Mouse (Mus musculus) frontal cortex, postnatal 14 days (tissue): ENCODE measurements at regions not wholly inside any gene's neighbourhood (a gene's known extent, or its start where the extent isn't known, plus 50 kb on each side); places are given as distances from the start of the nearest gene placed in this dataset.

Experiments
- DNase-seq, 2 experiments: peaks; one replicate each; pipeline ENCODE4 v3.0.0; 2022; ENCODE audit warnings: low spot score in 2 of 2

GRCm38 (mm10) chr3:38579781-38580180, 95.1 kb upstream of the Ankrd50 start:
- no peak for DNase-seq

DNA sequence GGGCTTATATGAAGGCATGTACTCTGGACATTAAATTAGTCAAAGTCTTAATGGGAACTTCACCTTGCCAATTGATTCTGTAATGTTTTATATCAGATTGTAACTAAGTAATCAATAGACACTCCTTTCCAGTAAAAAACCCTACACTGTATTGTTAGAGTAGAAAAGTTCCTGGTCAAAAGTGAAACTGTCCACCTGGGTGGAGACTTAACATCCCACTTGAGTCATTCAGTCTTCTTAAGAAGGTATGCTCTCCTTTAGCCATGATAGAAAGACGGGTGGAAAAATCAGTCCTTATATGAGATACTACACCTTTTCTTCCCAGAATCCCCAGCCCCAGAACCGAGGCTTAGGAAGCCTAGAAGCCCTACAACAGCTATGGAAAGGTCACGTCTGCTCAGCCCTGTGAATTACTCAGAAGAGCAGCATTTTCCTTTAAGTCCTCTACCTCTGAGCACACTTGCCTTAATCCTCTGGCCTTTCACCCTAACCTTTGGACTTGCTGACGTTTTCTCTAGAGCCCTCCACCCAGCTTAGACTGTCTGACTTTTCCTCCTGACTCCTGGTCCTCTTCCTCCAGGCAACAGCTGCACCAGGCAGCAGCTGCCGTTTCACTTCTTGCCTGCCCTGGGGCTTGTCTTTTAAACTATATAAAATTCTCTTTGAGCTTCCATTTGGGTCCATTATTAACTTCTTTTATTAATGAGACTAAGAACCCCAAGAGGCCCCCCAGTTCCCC, 93.4 kb upstream of the Ankrd50 start:
- no peak for DNase-seq

GRCm38 (mm10) chr3:38573594-38573993, 89.0 kb upstream of the Ankrd50 start:
- no peak for DNase-seq

DNA sequence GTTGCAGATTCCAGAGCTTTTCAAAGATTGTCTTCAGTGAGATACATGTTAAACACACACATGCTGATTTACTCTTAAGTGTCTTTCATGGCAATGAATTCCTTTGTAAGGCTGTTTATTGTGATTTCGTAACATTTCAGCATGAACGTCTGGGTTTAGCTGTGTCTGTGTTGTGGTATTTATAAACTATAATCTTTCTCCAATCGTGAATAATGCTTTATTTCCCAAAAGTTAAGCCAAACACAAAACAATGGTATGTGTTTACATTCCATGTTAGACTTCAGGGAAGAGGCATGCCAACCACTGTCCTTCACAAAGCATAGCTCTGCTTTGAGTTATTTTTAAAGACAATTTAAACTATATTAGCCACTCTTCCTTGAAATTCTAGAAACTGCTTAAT, 87.5 kb upstream of the Ankrd50 start:
- DNase-seq = no peak

DNA sequence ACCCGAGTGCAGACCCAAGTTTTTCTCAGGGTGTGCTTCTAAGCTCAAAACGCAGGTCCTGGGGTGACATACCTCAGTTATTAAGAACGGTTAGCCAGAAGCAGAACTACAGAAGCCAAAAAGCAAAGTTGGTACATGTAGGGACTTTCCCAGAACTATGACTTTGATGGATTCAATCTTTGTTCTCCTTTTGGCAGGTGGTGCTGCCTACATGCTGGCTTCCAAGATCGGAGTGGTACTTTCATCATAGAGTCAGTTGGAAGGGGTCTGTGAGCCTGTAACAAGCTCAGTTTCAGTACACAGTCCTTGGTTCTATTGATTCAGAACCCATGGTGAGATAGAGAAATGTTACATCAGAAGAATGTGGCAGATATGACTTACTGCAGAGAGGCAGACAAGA, 86.6 kb upstream of the Ankrd50 start:
- DNase-seq = no peak

DNA sequence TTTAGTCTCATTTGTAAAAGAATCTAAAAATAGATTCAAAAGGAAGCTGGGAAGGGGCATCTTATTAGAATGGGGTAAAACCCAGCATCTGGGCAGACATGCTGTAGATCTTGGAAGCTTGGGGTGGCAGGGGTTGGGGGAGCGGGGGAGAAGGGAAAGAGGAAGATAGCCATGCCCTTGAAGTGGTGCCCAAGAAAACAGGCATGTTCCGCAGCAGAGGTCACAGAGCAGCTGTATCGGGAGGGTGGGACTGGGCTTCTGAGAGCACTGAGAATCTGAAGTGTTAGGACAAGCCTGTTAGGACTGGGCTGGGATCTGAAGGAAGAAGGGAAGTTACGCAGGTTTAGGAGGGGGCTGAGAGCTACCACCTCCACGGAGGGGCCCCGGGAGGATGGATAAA, 84.4 kb upstream of the Ankrd50 start:
- DNase-seq = no peak

- no peak for DNase-seq
Observed at GRCm38 (mm10) chr3:38568596-38568975, 83.9 kb upstream of the Ankrd50 start.

DNA sequence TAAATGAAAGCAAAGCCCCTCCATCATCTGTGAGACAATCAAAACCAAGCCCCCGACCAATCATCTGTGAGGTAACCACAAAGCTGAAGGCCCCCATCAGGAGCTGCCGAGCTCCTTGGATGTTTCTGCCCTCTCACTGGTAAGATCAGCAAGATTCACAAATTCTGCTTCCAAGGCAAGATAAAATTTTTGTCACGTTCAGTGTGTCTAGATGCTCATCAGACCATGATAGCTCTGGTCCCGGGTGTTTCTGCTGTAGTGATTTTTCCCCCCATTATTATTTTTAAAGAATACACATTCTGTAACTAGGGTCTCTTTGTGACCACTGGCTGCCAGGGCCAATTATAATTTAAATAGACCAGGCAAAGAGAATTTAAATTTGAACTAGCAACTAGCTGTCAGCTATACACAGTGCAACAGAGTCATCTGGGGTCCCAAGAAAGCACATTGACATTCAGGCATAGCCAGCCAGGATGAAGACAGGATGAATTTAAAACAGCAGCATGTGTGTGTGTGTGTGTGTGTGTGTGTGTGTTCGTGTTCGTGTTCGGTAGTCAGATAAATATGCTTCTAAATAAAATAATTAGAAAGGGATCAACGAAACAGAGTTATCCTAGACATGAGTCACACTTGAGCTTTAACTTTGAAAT, 83.4 kb upstream of the Ankrd50 start:
- no peak for DNase-seq

GRCm38 (mm10) chr3:38566576-38566975, 81.9 kb upstream of the Ankrd50 start:
- no peak for DNase-seq

DNA sequence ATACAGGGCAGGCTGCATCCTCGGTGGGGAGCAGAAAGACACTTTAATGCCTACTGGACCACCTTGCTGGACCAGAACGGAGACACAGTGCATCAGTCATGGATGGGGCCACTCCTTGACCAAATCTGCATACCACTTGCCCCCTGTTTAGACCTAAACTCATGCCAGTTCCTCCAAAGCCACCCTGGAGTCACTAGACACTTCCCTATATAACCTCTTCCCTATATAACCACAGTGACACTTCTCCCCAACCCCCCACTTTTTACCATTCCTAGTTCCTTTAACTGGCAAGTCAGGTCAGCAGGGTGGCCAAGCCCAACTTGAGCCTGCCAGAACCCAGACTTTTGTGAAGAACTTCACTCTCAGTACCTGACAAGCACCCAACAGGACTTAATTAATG, 80.2 kb upstream of the Ankrd50 start:
- DNase-seq = no peak

DNA sequence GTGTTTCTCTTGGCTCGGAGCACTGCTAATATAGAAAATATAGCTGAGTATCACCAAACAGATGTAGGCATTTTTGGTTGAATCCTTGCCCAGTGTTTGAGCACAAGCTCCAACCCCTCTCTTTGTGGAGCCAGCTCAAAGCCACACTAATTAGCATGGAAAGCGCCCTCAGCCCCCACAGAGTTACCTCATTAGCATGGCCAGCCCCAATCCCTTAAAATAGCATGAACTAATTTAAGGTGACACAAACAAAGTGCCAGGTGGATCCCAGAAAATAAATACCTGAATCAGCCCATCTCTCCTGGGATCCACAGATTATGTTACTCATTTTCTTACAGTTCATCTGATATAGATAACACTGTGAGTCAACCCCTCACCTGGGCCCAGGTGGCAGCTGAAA, 79.7 kb upstream of the Ankrd50 start:
- no peak for DNase-seq

DNA sequence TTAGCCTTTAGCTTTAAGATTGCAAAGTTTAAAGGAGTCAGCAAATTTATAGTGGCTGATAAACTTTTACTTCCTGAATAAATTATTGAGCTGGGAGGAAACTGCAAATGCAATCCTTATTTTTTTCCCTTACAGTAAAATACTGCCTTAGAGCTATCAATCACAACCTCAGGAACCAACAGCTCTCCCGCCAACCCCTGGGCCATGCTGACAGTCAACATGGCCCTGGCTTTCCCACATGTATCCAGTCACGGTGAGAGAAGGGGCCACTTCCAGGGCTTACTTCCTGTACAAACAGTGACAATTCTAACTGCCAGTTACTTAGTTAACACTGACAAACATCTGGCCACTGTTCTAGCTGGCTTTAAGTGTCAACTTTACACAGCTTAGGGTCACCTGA, 76.5 kb upstream of the Ankrd50 start:
- no peak for DNase-seq

DNA sequence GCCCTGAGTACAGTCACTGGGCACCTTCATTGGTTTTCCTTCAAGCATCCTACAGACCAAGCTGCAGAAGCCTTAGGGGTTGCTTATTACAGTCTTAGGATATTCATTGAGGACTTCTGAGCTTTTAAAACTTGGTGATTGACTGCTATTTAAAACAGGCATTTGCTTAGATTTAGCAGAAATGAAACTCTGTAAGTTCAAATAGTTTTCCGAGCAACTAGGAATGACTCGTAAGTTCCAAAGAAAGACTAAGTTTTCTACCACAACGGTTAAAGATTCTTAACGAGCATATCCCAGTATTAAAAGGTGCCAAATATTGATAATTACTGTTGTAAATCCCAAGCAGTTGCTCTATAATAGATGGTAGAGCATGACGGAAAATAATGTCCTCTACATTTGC, 71.3 kb upstream of the Ankrd50 start:
- DNase-seq = no peak

DNA sequence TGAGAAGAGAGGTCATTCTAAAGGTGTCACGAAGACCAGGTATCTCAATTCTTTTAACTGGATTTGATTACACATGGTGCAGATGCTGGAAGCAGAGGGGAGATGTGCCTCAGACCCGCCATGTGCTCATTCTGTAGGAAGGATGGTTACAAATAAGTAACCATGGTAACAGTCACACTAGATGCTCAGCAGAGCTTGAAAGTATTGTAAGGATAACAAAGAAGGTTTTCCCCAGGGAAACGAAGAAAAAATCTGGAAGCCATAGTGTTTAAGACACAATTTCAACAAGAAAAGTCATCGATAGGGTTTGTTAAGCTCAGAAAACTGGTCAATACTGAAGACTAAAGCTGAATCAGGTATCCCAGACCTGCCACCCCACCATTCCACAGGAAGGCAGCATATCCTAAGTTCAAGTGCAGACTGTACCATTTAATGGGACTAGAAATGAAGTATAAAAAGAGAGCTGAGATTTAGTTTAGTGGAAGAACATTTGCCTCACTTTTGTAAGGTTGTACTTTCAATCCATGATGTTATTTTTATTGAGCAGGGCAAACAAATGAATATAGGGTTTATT, 68.9 kb upstream of the Ankrd50 start:
- DNase-seq = no peak

DNA sequence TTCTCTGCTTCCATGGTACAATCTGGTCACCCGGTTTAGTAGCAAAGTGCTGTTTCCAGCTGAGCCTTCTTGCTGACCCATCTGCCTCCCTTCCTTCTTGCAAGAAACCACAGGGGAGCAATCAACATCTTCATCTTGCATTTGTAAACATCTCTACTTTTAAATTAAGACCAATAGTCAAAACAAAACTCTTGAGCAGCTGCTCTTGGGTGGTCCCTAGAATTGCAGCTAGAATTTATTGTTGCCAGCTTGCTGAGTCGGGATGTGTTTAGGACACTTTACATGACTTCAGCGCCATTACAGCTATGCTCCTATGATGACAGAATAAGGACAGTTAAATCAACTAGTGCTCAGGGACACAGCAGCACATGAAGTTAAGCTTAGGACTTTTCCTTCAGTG, 62.4 kb upstream of the Ankrd50 start:
- no peak for DNase-seq

DNA sequence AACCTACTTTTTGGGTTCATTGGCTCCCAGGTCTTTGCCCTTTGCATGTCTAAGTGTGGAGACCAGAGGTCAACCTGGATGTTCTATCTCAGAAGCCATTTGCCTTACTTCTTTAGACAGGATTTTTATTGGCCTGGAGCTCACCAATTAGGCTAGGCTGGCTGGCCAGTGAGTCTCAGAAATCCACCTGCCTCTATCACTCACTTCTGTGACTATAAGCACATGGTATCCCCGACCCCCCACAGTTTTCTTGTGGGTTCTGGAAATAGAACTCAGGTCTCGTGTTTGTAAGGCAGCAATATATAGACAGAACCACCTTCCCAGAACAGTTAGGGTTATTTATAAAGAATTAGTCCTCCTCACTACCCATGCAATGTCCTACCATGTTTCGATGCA, 60.9 kb upstream of the Ankrd50 start:
- no peak for DNase-seq

GRCm38 (mm10) chr3:38544718-38545500, 60.3 kb upstream of the Ankrd50 start:
- DNase-seq = no peak

DNA sequence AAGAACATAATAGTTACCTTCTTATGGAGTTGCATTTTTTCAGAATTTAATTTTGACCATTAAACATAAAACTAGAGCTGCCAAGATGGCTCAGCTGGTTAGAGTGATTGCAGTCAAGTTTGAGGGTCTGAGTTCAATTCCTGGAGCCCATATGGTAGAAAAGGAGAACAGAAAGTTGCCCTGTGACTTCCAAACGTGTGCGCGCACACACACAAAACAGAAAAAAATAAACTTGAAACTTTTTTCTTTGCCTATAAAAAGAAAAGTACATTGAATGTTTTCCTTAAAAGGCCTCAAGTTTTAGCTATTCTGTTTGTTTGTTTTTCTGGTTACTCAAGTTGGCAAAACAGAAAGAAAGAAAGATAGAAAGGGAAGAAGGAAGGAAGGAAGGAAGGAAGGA, 59.2 kb upstream of the Ankrd50 start:
- no peak for DNase-seq

DNA sequence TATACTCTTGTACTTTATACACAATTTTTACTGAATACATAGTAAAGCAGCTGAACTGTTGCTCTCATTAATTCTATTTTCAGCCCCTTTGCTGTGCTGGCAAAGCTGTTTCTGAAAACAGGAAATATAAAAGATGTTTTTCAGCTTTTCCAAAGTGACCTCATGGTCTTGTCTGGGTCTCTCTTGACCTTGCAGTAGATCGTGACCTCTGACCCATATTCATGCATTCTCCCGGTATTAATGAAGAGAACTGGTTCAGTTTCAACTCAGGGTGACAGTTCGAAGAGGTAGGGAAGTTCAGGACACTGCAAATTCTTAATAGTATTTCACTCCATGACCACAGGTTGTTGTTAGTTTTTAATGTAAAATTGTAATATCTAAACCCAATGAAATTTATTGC, 56.7 kb upstream of the Ankrd50 start:
- DNase-seq = no peak

GRCm38 (mm10) chr3:38538309-38538708, 53.7 kb upstream of the Ankrd50 start:
- DNase-seq = no peak

- no peak for DNase-seq
Observed at GRCm38 (mm10) chr3:38537770-38538169, 53.1 kb upstream of the Ankrd50 start.
